Mouse (Mus musculus): ENCODE results near the gene Cd244a.

DNA sequence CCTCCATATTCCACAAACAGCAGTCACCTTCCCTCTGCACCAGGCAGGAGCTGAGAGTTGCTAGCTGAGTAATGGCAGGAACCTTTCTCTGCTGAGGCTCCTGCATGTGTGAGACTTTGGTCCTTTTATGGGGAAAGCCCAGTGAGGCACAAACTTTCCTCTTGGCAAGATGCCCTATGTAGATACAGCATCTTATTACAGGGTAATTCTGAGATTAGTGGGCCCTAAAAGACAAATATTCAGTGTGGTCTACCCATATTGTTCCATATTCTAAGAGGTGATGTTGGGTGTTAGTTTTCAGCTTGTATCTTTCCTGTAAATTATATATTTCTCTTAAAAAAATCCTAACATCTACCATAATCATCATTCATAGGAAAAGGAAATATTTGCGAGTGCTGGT lies 23.8 kb upstream of the Cd244a start, which contains the start of gene Itln1:
- TF ChIP-seq GATA1 (IDR thresholded peaks at IDR 0.05; ENCODE audit: low read length) (no peak), TAL1 (IDR thresholded peaks at IDR 0.05; ENCODE audit: low read length) (no peak)

All from erythroblast, embryonic 14.5 days (primary cell).